Mouse (Mus musculus) limb, embryonic 15.5 days (tissue): ENCODE data around the gene Polr3gl. TPM values are rescaled to one million over a fixed set of nuclear protein-coding genes. Genes with fewer than 3 reads are reported as not detected.

Experiments
- ATAC-seq: fragments of 200-750 bp; cut with Nextera tagmentation; 2 replicates; pipeline ENCODE4 v1.8.0; 2017; ENCODE audit warnings: low read depth, moderate TSS enrichment; ENCODE audit not compliant: insufficient number of reproducible peaks, low FRiP score, low TSS enrichment
- H3K27ac ChIP-seq: fragments of 300-500 bp; sonication (generic); 2 replicates; pipeline ENCODE4 v1.5.1; 2015; ENCODE audit warnings: moderate library complexity, mild to moderate bottlenecking, inconsistent platforms
- H3K27me3 ChIP-seq: fragments of 300-500 bp; sonication (generic); 2 replicates; pipeline ENCODE4 v1.6.1; 2015; ENCODE audit warnings: inconsistent platforms
- H3K36me3 ChIP-seq: fragments of 300-500 bp; sonication (generic); 2 replicates; pipeline ENCODE4 v1.6.1; 2015; ENCODE audit warnings: inconsistent platforms
- H3K4me1 ChIP-seq: fragments of 300-500 bp; sonication (generic); 2 replicates; pipeline ENCODE4 v1.6.1; 2015; ENCODE audit warnings: inconsistent platforms
- H3K4me2 ChIP-seq: fragments of 300-500 bp; sonication (generic); 2 replicates; pipeline ENCODE4 v1.6.1; 2015; ENCODE audit warnings: mild to moderate bottlenecking, inconsistent platforms
- H3K4me3 ChIP-seq: fragments of 300-500 bp; sonication (generic); 2 replicates; pipeline ENCODE4 v1.5.1; 2015; ENCODE audit warnings: mild to moderate bottlenecking, inconsistent platforms
- H3K9ac ChIP-seq: fragments of 300-500 bp; sonication (generic); 2 replicates; pipeline ENCODE4 v1.6.1; 2015; ENCODE audit warnings: inconsistent platforms
- H3K9me3 ChIP-seq: fragments of 300-500 bp; sonication (generic); 2 replicates; pipeline ENCODE4 v1.6.1; 2016; ENCODE audit warnings: inconsistent platforms
- WGBS: fragments of 180-500 bp; shearing (Covaris S2); methylation state at CpG from one replicate; pipeline ENCODE4 v1.1.7; 2015; 5-methylcytosine and 5-hydroxymethylcytosine counted together
- polyA plus RNA-seq: library from polyadenylated mRNA; unstranded; fragments of >200 nt; fragmentation: Nextera tagmentation; extraction: Ambion mirVana; gene quantifications from 2 replicates; pipeline ENCODE4 v1.2.1, GENCODE M21; 2015

The Polr3gl gene
- polyA plus RNA-seq, 1 experiment from 2014 or later: 38.9 TPM

- Histone ChIP-seq H3K27me3 (no peaks in the 10 kb centered on the region), H3K4me1 (peaks cover 10% of the 10 kb centered on the region), H3K9ac (no peak overlapping the region), H3K4me2 (no peak overlapping the region), H3K9me3 (no peaks in the 10 kb centered on the region), H3K4me3 (no peak overlapping the region), H3K27ac (no peak overlapping the region), H3K36me3 (no peaks in the 10 kb centered on the region)
- ATAC-seq: no peak
- WGBS: 77% methylated on average over 5 of the region's 5 CpGs
These were observed 44.6 kb downstream of the Polr3gl start for GRCm38 (mm10) chr3:96549346-96549745.

DNA sequence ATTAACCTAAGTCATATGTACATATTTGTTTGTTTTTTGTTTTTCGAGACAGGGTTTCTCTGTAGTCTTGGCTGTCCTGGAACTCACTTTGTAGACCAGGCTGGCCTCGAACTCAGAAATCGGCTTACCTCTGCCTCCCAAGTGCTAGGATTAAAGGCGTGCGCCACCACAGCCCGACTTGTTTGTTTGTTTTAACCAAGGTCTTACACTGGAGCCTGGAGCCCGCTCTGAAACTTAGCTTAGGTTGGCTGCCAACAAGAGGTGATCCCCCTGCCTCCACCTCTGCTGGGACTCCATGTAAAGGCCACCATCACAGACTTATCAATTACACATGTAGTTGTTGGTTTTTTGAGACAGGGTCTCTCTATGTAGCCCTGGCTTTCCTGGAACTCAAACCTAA lies 45.2 kb downstream of the Polr3gl start:
- no peaks in the 10 kb centered on the region for H3K27me3 ChIP-seq
- H3K9me3 ChIP-seq: no peaks in the 10 kb centered on the region
- no peak overlapping the region for H3K4me3 ChIP-seq
- H3K4me2 ChIP-seq: no peak overlapping the region
- peaks cover 10% of the 10 kb centered on the region for H3K4me1 ChIP-seq
- WGBS: 85% methylated on average over 7 of the region's 7 CpGs
- H3K36me3 ChIP-seq: no peaks in the 10 kb centered on the region
- ATAC-seq: no peak
- H3K27ac ChIP-seq: no peak overlapping the region
- no peak overlapping the region for H3K9ac ChIP-seq

- peaks cover 10% of the 10 kb centered on the region for H3K4me1 ChIP-seq
- ATAC-seq: no peak
- H3K9me3 ChIP-seq: no peaks in the 10 kb centered on the region
- H3K27ac ChIP-seq: no peak overlapping the region
- H3K27me3 ChIP-seq: no peaks in the 10 kb centered on the region
- WGBS: 7% methylated on average over 14 of the region's 14 CpGs
- no peaks in the 10 kb centered on the region for H3K36me3 ChIP-seq
- no peak overlapping the region for H3K4me3 ChIP-seq
- no peak overlapping the region for H3K9ac ChIP-seq
- peak overlapping the region; percentile 26; the same call in 1 of the 2 replicates for H3K4me2 ChIP-seq
These were observed 46.5 kb downstream of the Polr3gl start for GRCm38 (mm10) chr3:96547389-96547960.

- WGBS: 46% methylated on average over 4 of the region's 4 CpGs
- Histone ChIP-seq H3K27me3 (no peaks in the 10 kb centered on the region), H3K4me1 (peaks cover 9% of the 10 kb centered on the region), H3K9me3 (no peaks in the 10 kb centered on the region), H3K9ac (no peak overlapping the region), H3K4me3 (no peak overlapping the region), H3K27ac (no peak overlapping the region), H3K36me3 (no peaks in the 10 kb centered on the region), H3K4me2 (no peak overlapping the region)
- no peak for ATAC-seq
These were observed 47.1 kb downstream of the Polr3gl start for GRCm38 (mm10) chr3:96546880-96547279.

GRCm38 (mm10) chr3:96545565-96545964 lies 48.4 kb downstream of the Polr3gl start:
- Histone ChIP-seq H3K36me3 (no peaks in the 10 kb centered on the region), H3K9me3 (no peaks in the 10 kb centered on the region), H3K4me2 (no peak overlapping the region), H3K4me1 (peaks cover 2% of the 10 kb centered on the region; the same call in 1 of the 2 replicates), H3K27ac (no peak overlapping the region), H3K9ac (no peak overlapping the region), H3K27me3 (no peaks in the 10 kb centered on the region), H3K4me3 (no peak overlapping the region)
- WGBS: 37% methylated on average over 1 of the region's 1 CpGs
- no peak for ATAC-seq

DNA sequence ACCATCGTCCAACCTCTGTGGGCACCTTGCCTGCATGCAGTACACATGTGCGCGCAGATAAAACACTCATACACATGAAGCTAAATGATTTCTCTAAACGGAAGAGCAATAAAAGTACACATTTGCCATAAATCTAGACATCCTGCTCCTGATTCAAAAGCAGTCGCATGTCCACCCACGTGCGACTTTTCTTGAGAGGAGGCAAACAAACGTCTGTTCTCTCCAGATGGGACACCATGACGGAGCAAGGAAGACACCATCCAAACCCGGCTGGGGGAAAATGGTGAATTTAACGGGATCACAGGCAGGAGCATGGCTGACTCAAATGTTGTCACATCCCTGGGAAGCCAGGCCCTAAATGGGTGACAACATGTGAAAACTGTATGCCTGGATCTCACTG lies 50.6 kb downstream of the Polr3gl start:
- 80% methylated on average over 11 of the region's 11 CpGs for WGBS
- ATAC-seq: no peak
- H3K4me3 ChIP-seq: no peak overlapping the region

GRCm38 (mm10) chr3:96542554-96542953 lies 51.4 kb downstream of the Polr3gl start:
- no peaks in the 10 kb centered on the region for H3K36me3 ChIP-seq
- H3K4me2 ChIP-seq: no peak overlapping the region
- H3K4me1 ChIP-seq: peaks cover under 1% of the 10 kb centered on the region; the same call in 1 of the 2 replicates
- no peaks in the 10 kb centered on the region for H3K27me3 ChIP-seq
- no peak overlapping the region for H3K27ac ChIP-seq
- no peak for ATAC-seq
- no peak overlapping the region for H3K4me3 ChIP-seq
- no peaks in the 10 kb centered on the region for H3K9me3 ChIP-seq
- WGBS: 81% methylated on average over 8 of the region's 8 CpGs
- no peak overlapping the region for H3K9ac ChIP-seq

More for the DNA sequence above, 50.6 kb downstream of the Polr3gl start:
- H3K9ac ChIP-seq: no peak overlapping the region
- H3K4me1 ChIP-seq: peaks cover 2% of the 10 kb centered on the region; the same call in 1 of the 2 replicates
- no peaks in the 10 kb centered on the region for H3K36me3 ChIP-seq
- no peaks in the 10 kb centered on the region for H3K9me3 ChIP-seq
- H3K27me3 ChIP-seq: no peaks in the 10 kb centered on the region
- H3K4me2 ChIP-seq: no peak overlapping the region
- H3K27ac ChIP-seq: no peak overlapping the region

DNA sequence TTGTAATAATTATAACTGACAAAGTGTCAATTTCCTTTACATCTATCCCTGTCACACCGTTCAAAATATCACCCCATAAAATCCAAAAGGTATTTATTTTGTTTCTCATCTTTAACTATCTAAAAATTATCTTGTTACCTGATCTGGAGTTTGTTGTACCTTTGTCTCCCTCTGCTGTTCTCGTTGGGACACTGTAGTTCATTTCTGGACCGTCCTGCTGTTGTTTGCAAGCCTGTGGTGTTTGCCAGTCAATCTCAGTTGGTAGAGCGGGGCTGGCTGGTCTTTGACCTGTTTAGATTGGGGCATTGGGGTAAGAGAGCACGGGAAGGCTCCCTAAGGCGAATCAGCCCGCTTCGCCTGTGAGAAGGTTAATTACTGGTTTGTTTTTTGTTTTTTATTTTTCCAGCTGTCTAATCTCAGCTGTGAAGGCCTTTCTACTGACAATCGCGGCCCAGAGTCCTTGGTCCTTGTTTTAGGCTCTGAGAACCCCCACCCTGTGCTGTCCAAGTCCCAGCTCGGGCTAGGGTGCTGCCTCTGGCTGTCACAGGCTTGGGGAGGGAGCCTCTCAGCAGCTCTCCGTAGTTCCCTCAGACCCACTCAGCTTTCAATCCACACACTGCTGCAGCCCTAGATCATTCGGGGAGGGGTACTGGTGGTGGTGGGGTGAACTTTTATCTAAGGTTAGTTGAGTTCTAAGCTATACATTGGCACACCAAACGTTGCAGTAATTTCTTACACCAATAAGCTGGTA lies 52.5 kb downstream of the Polr3gl start:
- no peak for ATAC-seq
- H3K4me1 ChIP-seq: no peaks in the 10 kb centered on the region
- no peaks in the 10 kb centered on the region for H3K27me3 ChIP-seq
- WGBS: 21% methylated on average over 14 of the region's 14 CpGs
- H3K4me2 ChIP-seq: no peak overlapping the region
- no peak overlapping the region for H3K27ac ChIP-seq
- H3K9ac ChIP-seq: no peak overlapping the region
- H3K36me3 ChIP-seq: no peaks in the 10 kb centered on the region
- no peak overlapping the region for H3K4me3 ChIP-seq
- H3K9me3 ChIP-seq: no peaks in the 10 kb centered on the region

- H3K4me1 ChIP-seq: no peaks in the 10 kb centered on the region
- no peak for ATAC-seq
- WGBS: 39% methylated on average over 6 of the region's 6 CpGs
These were observed 53.2 kb downstream of the Polr3gl start for GRCm38 (mm10) chr3:96540740-96541139.

DNA sequence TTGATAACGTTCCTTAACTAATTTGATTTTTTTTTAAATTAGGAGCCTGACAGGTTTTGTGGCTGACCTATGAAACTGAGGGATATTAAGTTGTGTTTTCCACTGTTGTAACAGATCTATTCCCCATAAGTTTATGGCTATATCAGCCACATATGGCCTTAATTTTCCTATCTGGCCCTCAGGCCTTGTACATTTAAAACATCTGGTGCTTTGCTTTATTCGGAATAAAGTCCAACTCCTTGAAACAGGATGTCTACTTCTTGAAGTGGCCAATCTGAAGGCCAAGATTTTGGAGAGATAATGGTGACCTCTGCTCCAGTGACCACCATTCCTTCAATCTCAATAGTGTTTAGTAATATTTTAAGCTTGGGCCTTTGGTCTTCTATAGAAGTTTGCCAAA lies 54.7 kb downstream of the Polr3gl start:
- WGBS: 27% methylated on average over 2 of the region's 2 CpGs
- Histone ChIP-seq H3K4me2 (no peak overlapping the region), H3K36me3 (no peaks in the 10 kb centered on the region), H3K9ac (no peak overlapping the region), H3K4me3 (no peak overlapping the region), H3K4me1 (no peaks in the 10 kb centered on the region), H3K27me3 (no peaks in the 10 kb centered on the region), H3K27ac (no peak overlapping the region), H3K9me3 (no peaks in the 10 kb centered on the region)
- no peak for ATAC-seq

More at GRCm38 (mm10) chr3:96540740-96541139, 53.2 kb downstream of the Polr3gl start:
- Histone ChIP-seq H3K36me3 (no peaks in the 10 kb centered on the region), H3K27ac (no peak overlapping the region), H3K27me3 (no peaks in the 10 kb centered on the region), H3K4me2 (no peak overlapping the region), H3K4me3 (no peak overlapping the region), H3K9ac (no peak overlapping the region), H3K9me3 (no peaks in the 10 kb centered on the region)

- H3K27me3 ChIP-seq: no peaks in the 10 kb centered on the region
- no peak overlapping the region for H3K4me3 ChIP-seq
- no peaks in the 10 kb centered on the region for H3K36me3 ChIP-seq
- H3K9me3 ChIP-seq: no peaks in the 10 kb centered on the region
- H3K4me2 ChIP-seq: no peak overlapping the region
- no peak overlapping the region for H3K9ac ChIP-seq
- ATAC-seq: no peak
- H3K27ac ChIP-seq: no peak overlapping the region
- H3K4me1 ChIP-seq: no peaks in the 10 kb centered on the region
- WGBS: 65% methylated on average over 2 of the region's 2 CpGs
These were observed 59.7 kb downstream of the Polr3gl start for GRCm38 (mm10) chr3:96534300-96534699.

GRCm38 (mm10) chr3:96532050-96532449 lies 61.9 kb downstream of the Polr3gl start:
- Histone ChIP-seq H3K4me1 (peaks cover 4% of the 10 kb centered on the region), H3K9ac (no peak overlapping the region), H3K36me3 (no peaks in the 10 kb centered on the region), H3K9me3 (no peaks in the 10 kb centered on the region), H3K4me3 (no peak overlapping the region), H3K4me2 (no peak overlapping the region), H3K27ac (no peak overlapping the region), H3K27me3 (peaks cover 21% of the 10 kb centered on the region)
- no peak for ATAC-seq
- WGBS: 54% methylated on average over 7 of the region's 7 CpGs
